Mouse (Mus musculus): ENCODE measurements around the gene Acot7.

Acot7 gene

DNA sequence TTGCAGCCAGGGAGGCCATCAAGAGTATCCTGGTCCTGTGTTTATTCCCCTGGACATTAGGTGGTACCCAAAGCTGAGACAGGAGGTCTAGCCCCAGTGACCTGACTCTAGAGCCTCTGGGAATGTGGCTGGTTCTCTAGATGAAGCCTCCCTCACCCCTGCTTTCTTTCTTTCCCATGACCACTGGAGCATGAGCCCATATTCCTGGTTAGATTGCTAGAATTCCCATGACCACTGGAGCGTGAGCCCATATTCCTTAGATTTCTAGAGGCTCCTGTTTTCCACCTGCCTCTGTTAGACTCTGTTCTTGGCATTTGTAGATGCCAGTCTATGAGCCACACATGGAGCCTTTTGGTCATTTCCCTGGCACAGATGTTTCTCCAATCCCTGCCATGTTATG, 24.5 kb downstream of the Acot7 start:
- no peak for TF ChIP-seq GATA4 (IDR thresholded peaks at IDR 0.05; ENCODE audit: insufficient replicate concordance, low read length)

DNA sequence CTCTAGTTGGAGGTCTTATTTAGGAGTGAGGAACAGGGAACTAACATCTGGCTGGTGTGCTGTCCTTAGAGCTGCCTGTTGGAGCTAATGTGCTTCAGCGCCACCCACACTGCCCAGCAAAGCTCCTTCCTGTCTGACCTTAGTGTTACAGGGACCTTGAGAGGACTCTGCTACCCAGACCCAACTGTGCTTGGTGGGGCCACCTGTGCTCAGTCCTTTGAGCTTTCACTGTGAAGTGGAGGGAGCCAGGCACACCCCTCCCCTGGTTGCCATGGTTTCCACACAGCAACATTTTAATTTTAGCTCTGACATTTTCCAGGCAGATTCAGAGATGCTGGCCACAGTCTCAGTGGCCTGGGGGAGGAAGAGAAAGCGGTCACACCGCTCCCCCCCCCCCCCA, 25.0 kb downstream of the Acot7 start:
- no peak for TF ChIP-seq GATA4 (IDR thresholded peaks at IDR 0.05; ENCODE audit: insufficient replicate concordance, low read length)

DNA sequence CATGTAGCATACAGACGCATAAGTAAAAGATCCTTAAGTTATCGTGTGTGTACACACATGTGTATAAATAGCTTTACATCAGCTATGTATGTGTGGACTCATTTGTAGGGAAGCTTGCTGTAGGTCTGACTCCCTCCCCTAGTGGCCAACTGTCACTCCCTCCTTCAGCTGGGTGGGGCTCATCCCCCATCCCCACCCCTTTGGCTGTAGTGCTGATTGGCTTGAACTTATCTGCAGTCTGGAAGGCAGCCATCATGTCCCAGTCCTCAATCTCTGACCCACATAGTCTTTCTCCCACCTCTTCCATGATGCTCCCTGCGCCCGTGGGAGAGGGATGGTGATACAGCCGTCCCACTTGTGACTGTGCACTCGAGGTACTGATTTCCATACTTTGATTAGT, 26.7 kb downstream of the Acot7 start:
- no peak for TF ChIP-seq GATA4 (IDR thresholded peaks at IDR 0.05; ENCODE audit: insufficient replicate concordance, low read length)

DNA sequence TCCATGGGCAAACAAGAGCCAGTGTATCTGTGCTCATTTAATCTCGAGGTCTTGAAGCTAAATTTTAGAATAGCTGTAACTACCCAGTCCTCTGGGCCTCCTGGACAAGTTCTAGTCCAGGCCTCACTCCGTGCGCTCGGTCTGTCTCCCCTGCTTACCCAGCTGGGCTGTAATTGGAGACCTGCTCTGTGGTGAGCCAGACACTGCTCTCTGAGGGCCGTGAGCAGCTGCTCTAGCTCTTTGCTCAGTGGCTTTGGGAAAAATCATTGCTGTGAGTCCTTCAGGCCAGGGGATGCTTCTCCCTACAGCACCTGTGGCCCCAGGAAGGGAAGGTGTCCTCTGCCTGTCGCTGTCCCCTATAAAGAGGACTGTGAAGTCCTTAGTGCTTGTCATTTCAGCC, 28.3 kb downstream of the Acot7 start:
- TF ChIP-seq GATA4 (IDR thresholded peaks at IDR 0.05; ENCODE audit: insufficient replicate concordance, low read length), result no peak

DNA sequence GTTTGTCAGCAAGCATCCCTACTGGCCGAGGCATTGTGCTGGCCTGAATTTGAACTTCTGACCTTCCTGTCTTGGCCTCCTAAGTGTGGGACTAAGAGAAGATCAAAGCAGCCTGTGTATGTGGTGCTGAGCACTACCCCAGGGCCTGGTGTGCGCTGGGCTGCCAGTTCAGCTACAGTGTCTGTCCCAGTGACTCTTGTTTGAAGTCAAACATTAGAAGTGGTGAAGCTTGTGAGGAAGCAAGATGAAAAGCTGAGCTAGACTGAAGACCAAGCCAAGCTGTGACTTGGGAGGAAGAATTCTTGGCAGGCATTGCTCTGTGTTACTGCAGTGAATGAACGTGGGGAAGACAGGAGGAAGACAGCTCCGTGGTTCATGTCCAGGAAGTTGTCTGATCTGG, 31.7 kb downstream of the Acot7 start:
- no peak for TF ChIP-seq GATA4 (IDR thresholded peaks at IDR 0.05; ENCODE audit: insufficient replicate concordance, low read length)

DNA sequence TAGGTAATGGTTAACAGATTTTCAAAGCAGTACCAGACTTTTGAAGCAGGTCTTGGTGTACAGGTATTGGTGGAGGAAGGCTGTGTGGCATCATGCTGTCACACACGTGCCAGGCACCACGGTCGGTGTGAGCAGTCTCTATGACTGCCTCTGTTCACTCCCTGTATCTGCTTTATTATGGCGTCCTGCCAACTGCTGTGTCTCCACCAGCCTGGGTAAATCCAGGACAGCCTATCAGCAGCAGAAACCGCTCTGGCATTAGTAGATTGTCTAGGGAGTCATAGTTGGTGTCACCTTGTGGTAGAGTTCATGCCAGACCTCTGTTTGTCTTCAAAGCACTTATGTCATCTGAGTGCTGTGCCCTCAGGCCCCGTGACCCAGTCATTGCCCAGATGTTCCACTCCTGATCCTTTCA, 34.2 kb downstream of the Acot7 start:
- no peak for TF ChIP-seq GATA4 (IDR thresholded peaks at IDR 0.05; ENCODE audit: insufficient replicate concordance, low read length)

DNA sequence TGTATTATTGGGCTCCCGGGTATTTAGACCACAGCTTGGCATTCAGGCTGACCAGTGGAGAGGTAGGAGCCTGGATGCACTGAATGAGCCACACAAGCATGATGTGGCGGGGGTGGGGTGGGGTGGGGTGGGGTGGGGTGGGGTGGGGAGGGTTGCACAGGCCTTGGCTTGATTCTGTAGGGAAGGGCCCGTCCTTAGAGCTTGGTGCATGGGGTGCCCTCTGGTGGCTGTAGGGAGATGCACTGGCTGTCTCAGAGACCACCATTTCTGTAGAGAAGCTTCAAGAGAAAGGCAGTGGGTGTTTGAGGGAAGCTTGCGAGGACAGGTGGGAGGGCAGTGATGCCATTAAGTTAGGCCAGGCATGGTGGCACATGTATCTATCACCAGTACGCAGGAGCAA, 34.6 kb downstream of the Acot7 start:
- TF ChIP-seq GATA4 (IDR thresholded peaks at IDR 0.05; ENCODE audit: insufficient replicate concordance, low read length), result no peak

DNA sequence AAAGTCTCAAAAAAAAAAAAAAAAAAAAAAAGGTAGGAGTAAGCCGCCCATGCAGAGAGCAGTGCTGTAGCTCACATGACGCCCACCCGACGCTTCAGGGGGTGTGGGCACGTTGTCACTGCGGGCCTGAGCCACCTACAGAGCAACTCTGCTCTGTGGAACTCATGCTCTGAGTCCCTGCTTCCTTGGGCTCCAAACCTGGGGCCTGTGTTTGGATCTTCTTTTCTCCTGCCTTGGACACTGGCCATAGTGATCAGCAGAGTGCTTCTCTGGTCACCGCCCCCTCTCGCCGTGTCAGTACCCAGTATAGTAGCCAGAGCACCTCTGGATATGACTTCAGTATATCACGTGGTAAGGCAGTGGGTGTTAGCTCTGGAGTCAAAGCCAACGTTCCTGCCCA, 35.0 kb downstream of the Acot7 start:
- TF ChIP-seq GATA4 (IDR thresholded peaks at IDR 0.05; ENCODE audit: insufficient replicate concordance, low read length), result no peak

DNA sequence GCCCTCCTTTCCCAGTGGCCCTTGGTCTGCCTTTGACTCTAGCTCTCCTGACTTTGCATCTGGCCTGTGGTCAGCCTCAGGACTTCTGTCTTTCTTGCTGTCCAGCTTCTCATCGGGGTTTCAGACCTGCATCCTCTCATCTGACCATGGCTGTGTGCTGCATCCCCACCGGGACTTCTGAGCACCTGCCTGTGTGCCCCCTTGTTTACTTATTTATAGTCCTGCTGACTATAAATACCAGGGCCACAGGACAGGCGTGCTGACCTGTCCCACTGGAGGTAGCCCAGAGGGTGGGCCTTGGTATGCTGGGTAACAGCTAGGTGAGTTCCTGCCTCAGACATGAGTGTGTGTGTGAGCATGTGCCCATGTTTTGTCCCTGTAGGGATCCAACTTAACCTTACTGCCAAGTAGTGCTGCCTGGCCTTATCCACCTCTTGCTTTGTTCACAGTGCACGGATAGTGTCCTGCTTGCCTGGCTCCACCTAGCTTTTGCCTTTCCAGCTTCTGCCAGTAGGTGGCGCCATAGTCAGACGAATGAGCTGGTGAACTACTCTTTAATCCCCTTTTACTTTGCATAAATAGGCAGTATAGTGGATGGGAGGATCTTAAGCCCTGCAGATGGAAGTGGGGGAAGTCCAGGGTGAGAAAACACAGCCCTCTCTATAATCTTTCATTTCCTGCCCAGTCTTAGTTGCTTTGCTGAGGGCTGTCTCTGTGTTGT, 36.0 kb downstream of the Acot7 start:
- TF ChIP-seq GATA4 (IDR thresholded peaks at IDR 0.05; ENCODE audit: insufficient replicate concordance, low read length), result no peak

DNA sequence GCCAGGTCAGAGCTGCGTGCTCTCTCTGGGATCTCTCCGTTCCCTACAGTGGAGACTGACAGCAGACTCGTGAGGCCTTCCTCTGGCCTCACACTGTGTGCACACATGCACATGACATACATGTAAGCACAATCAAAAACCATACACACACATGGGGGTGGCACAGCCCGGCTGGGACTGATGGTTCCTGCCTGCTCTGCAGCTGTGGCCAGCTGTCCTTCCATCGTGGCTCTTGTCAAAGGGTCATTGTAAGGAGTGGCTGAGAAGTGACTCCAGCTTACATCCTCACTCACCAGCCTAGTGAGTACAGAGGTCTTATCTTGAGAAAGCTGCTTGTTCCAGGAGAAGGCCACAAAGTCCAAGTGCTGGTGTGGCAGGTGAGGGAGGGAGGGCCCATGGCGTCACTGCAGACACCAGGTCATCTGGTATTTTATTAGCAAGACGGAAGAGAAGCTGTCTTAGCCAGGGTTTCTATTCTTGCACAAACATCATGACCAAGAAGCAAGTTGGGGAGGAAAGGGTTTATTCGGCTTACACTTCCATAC, 37.0 kb downstream of the Acot7 start:
- TF ChIP-seq GATA4 (IDR thresholded peaks at IDR 0.05; ENCODE audit: insufficient replicate concordance, low read length), result no peak

DNA sequence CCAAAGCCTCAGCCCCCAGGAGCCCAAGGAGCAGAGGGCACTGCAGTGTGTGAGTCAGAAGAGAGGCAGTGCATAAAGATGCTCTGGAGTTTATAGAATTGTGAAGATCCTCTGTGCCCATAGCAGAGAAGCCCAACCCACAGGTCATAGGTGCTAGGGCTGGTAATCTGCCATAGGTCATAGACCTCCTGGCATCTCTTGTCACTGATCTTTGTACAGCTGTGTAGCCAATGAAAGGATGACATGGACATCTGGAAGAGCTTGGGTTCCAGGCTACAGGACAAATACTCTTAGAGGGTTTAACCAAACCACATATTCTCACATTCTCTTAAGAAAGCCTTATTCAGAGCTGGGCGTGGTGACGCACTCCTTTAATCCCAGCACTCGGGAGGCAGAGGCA, 41.7 kb downstream of the Acot7 start:
- no peak for TF ChIP-seq GATA4 (IDR thresholded peaks at IDR 0.05; ENCODE audit: insufficient replicate concordance, low read length)

DNA sequence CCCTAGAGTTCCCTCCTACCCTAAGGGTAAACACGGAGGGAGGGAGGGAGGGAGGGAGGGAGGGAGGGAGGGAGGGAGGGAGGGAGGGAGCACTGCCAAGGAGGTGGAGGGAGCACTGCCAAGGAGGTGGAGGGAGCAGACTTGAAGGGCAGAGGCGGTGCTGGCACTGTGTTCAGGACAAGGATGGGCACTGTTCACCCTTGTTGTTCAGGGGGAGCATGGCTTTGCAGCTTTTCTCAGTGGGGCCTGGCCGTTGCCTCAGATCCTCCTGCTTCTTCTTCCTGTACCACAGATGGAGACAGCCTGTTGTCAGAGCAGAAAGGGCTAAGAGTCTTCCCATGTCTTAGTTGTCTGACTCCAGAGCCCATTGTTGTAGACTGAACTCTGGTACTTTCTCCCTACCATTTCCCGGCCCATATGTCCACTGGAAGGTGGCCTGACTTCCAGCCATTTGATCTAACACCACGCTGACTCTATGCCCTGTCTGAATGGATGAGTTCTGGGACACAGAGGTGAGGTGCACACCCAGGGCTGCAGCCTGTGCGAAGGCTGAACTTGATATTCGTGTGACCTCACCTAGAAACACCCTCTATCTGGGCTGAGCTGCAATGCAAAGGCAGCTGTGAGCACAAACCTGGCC, 43.0 kb downstream of the Acot7 start:
- TF ChIP-seq GATA4 (IDR thresholded peaks at IDR 0.05; ENCODE audit: insufficient replicate concordance, low read length), result no peak

DNA sequence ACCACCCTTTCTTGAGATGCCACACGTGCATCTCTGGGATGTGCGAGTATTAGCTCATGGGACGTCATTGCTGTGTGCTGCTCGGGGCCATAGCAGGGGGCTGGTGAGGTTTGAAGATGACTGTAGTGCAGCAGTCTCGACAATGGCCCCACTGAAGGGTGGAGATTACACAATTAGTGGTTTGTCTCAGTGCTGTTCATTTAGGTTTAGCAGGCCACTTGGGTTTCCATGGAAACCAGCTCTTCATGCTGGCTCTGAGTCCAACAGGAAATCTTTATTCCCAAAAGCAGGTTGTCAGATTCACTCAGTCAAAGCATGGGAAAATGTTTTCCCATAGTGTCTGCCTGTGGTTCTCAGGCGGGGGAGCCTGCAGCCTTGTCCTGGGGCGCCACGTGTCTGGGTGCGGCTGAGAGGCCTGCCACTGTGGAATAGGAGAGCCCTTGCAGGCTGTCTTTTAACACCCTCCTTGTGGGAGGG, 43.5 kb downstream of the Acot7 start:
- TF ChIP-seq GATA4 (IDR thresholded peaks at IDR 0.05; ENCODE audit: insufficient replicate concordance, low read length), result no peak

DNA sequence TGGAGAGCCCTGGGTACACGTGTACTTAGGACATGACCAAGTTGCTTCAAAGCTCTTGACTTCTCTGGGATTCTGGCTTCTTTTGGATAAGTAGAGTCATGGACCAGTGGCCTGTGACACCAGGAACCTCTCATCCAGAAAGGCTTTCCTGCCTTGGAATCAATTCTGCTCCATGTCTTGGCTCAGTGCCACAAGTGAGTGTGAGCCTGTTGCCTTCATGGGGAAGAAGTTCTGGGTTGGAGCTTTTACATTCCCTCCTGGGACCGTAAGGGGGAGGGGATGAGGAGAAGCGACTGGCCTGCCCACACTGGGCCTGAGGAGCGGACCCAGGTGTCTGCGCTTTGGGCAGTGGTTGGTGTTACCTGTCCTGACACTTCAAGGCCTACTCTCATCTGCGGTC, 44.2 kb downstream of the Acot7 start:
- TF ChIP-seq GATA4 (IDR thresholded peaks at IDR 0.05; ENCODE audit: insufficient replicate concordance, low read length), result no peak

DNA sequence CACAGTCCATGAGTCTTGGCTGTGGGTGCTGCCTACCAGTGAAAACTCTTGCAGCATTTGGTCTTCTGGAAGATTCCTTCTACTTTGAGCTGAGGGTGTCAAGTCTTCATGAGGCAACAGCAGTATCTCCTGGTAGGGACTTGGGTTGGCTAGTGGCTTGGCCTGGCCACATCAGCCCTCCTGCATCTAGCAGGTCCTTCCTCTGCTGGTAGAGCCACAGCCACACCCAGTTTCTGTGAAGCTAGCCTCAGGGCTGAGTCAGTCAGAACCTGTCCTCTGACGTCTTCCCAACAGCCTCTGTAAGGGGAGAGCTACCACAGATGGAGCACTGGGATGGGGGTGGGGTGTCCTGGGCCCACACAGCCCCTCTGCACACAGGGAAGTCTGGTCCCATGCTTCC, 44.6 kb downstream of the Acot7 start:
- no peak for TF ChIP-seq GATA4 (IDR thresholded peaks at IDR 0.05; ENCODE audit: insufficient replicate concordance, low read length)

DNA sequence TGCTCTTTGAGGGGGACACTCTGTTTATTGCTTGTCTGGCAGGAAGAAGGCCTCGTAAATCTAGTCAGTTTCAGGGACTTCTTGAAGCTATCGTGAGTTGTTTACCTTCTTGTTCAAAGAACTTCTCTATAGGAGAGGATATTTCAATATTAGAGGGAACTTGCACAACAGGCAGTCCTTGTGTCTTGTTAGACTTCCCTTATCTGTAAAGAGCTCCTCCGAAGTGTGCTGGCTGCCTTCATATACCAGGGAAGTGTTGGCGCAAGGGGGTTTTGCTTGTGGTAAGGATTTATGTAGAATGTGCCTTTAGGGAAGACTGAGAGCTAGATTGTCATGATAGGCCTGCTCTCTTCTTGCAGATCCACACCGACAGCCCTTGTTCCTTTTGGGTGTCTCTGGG, 46.2 kb downstream of the Acot7 start:
- no peak for TF ChIP-seq GATA4 (IDR thresholded peaks at IDR 0.05; ENCODE audit: insufficient replicate concordance, low read length)

Data from liver, adult (tissue).